Mouse (Mus musculus): ENCODE results near the gene Shisa7.
A peak's percentile ranks its signal among the peaks of the same experiment; 100 is the strongest.
"Not testable (repeated sequence)": the region's sequence is repeated elsewhere in the genome, so short reads cannot be mapped to it uniquely, and the experiment has no call there.

Gene Shisa7

DNA sequence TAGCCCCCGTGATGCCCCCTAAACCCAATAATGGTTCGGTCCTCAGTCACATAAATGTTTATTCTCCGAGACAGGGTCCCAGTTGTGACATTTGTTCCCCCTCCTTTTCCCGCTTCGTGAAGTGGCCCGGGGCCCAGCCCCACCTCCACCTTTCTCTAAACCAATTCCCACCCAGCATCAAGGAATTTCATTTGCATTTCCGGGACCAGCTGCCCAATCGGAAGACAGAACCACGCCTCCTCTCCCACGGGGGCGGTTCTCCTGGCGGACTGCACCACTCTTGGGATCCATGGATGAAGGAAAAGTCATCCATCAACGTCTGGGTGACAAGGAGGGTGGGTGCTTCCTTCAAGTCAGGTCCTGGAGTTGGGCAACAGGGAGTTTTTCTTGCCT is 417 bp upstream of the Shisa7 start:
- DNase-seq, result peak; percentile 75 to 84

DNA sequence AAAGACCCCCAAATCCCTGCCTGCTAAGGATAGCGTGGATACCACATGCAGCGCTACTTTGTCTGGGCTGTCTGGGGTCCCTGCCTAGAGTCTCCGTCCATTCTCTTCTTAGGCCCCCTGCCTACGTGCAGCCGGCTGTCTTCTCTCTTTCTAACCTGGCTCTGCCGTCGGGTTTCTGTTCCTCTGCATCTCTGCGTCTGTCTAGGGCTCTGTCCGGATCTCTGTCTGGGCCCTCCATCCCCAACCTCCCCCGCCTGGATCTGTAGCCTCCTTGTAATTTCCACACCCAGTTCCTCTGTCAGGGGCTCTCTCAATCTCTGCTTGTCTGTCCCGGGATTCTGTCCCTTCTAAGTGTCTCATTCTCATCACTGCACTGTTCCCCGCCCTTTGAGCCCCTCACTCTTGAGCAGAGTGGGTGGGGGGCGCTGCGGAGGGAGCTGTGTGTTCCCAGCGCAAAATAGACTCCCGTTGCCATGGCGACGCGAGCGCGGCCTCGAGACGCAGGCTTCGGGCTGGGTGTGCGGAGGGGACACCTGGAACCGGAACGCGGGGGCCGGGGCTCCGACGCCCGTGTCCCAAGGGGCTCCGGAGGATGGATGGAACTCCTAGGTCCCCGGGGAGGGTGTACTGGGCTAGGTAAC is 772 bp downstream of the Shisa7 start:
- DNase-seq, result peak; percentile 49 to 66

DNA sequence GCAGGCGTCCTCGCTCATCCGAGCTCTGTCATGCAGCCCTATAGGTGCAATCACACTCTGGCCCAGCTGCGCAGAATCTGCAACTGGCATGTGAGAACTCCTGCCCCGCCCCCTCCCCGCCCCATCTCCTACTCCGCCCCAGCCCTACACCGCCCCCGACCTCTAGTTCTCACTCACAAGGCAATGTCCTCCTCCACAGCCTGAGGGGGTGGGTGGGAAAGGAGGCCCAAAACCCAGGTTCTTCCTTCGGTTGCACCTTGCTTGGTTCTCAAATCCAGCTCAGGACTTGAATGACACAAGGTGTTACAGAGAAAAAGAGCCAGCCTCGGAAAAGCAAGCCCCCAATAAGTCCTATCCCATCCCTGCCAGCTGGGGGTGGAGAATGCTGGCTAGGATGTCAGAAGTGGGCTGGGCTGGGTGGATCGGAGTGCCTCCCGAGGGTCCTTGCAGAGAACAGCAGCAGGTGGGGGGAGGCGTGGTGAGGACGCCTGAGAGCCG is 1.8 kb downstream of the Shisa7 start:
- DNase-seq, result no peak

DNA sequence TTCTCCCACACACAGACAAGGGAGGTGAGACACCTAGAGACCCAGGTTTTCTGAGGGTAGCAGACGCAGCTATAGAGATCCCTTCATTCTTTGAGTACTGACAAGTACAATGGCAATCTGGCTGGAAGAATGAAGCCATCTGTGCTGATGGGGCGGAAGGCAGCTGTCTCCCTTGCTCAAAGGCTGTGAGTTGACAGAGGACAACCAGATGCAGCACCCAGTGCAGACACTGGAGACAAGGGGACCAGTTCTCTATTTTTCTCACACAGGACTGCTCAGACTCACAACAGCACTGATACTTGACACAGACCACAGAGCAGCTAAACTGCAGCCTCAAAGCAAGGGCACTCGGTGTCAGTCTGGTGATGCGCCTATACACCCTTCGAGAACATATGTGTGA is 2.4 kb downstream of the Shisa7 start:
- DNase-seq, result no peak

DNA sequence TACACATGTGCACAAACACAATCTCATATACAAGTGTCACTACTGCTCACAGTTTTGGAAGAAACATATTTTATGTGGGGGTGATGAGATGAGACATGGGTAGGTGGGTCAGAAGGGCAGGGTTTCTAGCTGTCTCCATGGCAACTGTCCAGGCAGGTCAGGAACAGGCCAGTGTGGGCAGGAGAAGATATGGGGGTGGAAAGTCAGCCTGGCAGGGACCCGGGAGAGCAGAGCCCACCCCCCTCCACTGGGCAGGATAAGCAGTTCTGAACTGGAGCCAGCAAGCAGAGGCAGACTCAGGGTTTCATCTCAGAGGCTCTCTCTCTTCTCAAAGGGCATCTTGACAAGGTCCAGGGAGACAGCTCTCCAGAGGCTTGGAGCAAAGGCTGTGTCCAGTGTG is 6.9 kb downstream of the Shisa7 start:
- no peak for DNase-seq

DNA sequence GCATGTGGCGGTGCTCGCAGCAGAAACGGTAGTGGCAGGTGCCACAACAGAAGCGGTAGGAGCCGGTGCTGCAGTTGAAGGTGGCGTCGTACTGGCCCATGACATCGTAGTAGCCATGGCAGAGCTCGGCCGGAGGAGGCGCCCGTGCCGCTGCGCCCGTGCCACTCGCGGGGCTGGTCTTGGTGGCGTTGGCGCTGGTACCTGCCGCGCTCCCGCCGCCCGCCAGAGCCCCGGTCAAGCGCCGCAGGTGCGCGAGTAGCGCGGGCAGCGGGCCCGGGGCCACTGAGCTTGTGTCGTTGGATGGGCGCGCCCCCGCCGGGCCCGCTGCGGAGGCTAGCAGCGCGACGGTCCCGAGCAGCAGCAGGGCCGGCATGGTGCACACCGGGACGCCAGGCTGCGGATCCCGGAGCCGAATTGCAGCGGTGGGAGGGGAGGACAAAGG is 8.1 kb downstream of the Shisa7 start:
- peak; percentile 87 to 91 for DNase-seq

DNA sequence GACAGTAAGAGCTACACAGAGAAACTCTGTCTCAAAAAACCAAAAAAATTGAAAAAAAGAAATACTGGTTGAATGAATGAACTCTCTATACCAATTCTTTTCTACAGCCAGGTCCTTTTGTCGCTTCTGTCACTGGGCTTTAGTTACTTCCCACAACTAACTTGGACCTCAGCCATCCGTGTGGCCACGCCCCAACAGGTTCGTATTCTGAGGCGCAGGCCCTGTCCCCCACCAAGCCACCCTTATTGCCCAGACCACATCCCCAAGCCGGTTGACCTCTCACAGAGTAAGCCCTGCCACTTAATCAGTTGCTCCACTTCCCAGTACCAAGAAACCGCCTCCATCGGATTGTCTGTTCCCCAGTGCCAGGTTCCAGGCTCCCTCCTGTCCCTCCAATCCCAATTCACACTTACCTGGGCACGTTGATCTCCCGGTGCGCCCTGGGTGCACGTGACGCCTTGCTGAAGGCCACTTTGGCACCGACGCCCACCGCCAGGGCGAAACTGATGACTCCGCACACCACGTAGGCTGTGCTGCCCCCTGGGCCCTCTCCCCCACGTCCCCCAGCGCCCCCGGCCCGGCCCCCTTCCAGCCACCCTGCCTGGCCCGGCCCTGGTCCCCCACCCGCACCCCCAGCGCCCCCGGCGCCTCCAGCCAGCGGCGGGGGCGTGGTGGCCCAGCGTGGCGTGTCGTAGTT is 8.7 kb downstream of the Shisa7 start:
- DNase-seq, result no peak

DNA sequence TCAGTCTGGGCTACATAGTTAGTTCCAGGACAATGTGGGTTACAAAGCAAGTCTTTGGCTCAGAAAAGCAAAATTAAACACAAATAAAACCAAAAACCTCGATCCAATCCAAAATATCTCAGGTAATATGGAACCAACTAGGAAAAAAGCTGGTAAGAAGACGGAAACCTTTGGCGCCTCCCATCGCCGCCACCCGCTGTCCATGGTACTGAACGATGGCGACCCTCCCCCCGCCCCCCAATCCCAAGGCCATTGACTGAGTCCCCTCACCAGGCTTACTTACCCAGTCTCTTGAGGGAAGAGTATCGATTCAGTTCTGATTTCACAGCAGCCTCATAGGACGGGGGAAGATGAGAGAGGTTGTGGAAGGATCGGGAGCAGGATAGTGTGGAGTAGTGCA is 14.0 kb downstream of the Shisa7 start:
- no peak for DNase-seq

DNA sequence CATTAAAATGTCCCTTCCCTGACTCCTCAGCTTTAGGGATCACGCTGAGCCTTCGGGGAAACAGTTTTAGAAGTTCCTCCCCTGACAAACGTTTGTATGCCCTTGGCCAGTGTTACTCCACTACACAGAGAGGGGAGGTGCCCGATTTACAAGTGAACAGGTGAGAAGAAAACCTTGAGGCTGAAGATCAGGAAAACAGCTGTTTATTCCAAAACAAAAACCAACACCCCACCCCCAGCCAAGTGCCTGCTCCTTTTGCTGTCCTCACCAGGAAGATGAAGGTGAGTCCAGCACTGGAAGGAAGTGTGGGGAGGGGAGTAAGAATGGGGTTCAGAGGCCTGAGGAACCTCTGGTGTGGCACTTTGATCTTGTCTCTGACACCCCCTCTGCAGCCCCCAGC is 19.1 kb downstream of the Shisa7 start:
- DNase-seq, result no peak

DNA sequence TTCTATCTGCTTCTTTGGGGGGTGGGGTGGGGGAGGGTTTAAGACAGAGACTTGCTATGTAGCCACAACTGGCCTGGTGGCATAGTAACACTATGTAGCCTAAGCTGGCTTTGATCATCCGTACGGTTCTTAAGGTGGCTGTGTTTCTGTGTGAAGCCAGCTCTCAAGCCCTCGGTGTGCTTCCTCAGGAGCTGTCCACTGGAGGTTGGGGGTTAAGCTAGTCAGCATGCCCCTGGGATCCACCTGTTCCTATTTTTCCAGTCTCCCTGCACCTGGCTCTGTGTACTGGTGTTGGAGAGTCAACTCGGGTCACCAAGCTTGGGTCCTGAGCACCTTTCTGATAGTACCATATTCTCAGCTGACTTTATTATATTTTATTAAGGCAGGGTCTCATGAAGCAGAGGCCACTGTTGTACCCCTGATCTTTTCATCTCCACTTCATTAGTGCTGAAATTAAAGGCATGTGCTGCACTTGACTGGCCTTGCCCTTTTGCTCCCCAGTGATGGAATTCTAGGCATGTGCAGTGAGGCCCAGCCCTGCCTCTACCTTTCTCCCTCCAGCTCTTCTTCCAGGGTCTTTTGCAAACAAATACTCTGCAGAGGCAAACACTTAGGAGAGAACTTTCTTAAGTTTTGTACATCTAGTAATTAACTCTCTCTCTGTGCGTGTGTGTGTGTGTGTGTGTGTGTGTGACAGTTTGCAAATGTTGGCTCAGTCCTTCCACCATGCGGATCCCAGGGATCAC is 22.2 kb downstream of the Shisa7 start:
- DNase-seq, result no peak

DNA sequence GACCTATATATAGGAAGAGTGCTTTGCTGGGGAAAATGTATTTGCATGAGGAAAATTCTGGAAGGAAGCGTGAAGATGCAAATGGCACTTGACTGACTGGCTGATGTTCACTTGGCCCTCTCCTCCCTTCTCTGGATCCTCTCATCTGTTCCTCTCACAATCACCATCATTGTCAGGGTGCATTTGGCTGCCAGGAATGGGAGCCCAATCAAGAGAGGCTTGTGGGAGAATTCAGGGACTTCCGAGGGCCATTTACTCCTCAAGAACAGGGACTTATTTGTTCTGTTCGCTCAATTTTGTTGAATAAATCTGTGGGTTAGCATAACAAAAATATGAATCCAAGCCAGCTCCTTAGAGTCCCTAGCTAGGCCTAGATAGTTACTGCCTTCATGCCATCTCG is 22.8 kb downstream of the Shisa7 start:
- DNase-seq, result no peak

DNA sequence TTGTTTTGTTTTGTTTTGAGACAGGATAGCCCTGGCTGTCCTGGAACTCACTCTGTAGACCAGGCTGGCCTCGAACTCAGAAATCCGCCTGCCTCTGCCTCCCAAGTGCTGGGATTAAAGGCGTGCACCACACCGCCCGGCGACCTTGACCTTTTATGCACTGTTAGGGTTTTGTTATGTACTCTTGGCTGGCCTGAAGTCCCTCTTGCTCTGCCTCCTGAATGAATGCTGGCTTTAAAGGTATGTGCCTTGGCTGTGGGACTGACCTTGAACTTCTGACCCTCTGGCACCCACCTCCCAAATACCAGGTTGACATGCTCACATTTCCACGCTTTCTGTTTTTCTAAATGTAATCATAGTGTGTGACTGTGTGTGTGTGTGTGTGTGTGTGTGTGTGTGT is 23.6 kb downstream of the Shisa7 start:
- DNase-seq, result not testable (repeated sequence)

DNA sequence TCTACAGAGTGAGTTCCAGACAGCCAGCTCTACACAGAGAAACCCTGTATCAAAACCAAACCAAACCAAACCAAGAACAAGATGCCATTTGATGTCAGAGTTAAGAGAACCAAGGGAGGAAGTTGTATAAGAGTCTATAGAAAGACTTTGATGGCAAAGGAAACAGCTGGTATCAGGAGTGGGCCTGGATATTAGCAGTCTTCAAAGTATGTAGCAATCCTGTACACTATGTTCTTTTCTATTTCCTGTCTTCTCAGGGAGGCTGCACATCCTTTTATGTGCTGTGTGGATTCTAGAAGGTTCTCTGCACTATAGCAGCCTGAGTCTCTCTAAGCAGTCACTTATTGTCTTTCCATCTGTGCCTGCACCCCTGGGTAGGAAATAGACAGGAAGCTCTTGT is 27.9 kb downstream of the Shisa7 start:
- DNase-seq, result no peak

DNA sequence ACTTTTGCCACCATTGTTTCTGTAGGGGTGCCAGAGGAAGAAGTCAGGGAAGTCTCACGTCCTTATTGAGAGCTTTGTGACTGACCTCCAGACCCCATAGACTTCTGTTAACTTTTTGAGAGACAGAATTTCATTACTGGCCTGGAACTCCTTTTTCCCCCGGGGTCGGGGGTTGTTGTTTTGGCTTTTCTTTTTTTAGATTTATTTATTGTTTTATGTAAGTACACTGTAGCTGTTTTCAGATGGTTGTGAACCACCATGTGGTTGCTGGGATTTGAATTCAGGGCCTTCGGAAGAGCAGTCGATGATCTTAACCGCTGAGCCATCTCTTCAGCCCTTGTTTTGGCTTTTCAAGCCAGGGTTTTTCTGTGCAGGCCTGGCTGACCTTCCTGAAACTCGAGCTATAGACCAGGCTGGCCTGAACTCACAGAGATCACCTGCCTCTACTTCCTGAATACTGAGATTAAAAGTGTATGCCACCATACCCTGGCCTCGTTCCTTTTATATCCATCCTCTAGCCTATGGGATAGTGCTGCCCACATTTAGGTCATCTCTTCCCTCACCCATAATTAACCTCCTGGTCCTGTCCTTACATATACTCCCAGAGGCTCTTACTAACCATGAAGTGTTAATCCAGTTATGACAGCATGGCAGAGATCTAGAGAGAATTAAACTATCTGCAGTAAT is 31.2 kb downstream of the Shisa7 start:
- DNase-seq, result peak in 1 of 2 experiments; percentile 32

DNA sequence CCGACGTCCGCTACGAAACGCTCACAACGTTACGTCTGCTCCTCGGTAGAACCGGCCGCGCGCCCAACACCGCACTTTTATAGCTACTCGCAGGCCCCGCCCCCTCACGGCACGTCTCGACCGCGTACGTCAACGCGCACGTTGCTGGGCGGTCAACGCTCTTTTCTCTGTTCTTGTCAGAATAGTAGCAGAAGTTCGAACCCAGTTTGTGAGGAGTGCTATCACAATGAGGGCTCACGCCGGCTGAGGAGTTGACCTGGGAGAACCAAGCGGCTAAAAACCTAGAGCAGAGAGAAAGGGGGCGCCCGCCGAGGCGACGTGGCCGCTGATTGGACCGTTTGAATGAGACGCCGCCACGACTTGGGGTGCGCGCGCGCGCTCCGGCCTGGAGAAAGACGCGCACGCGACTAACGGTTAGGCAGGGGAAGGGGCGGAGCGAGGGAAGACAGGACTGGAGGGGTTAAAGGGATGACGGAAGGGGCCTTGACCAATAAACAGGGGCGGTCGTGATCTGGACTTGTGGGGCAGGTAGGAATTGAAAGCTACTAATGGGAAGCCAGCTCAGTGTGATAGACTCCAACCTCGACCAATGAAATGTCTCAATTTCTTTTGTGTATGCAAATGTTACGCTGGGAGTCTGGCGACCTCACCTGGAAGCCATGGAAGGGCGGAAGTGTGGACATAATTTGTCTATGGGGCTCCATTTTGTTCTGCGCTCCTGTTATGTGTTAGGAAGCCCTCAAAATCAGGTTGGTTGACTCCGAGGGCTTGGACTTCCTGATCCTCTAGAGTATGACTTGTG is 32.0 kb downstream of the Shisa7 start, which contains the start of gene Ube2s:
Ube2s (minus strand) TSS at position 288 of the 802 bp plus-strand sequence.
- peak; percentile 98 for DNase-seq

DNA sequence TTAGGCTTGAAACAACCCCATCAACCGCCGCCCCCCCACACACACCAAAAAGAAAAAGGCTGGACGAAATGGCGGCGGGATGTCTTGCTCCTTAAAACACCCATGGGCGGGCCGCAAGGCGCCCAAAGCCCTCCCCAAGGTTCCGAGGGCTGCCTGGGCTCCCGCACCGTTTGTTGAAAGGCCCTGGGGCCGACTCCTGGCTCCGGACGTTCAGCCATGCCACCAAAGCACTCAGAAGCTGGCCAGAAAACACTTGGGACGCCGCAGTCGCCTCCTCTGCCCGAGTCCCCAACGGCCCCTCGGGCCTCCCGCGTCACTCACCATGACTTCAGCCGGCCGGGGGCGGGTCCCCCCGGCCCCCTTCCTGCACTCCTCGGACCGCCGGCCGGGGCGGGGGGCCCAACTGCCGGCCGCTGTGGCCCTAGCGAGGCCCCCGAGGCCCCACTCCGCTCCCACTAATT is 32.6 kb downstream of the Shisa7 start:
- no peak for DNase-seq

DNA sequence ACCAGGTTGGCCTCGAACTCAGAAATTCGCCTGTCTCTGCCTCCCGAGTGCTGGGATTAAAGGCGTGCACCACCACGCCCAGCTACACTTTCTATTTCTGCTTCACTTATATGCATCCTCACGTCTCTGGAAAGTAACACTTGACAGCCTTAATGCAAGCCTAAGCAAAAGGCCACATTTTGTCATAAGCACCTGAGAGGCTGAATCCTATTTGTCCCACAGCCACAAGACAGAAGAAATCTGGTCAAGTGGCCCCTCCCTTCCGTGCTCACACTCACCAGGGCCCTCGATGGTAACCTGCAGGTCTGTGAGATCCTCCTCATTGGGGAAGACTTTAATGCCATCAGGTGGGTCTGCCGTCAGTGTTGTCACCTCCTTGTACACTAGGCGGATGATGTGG is 33.4 kb downstream of the Shisa7 start:
- not testable (repeated sequence) for DNase-seq

DNA sequence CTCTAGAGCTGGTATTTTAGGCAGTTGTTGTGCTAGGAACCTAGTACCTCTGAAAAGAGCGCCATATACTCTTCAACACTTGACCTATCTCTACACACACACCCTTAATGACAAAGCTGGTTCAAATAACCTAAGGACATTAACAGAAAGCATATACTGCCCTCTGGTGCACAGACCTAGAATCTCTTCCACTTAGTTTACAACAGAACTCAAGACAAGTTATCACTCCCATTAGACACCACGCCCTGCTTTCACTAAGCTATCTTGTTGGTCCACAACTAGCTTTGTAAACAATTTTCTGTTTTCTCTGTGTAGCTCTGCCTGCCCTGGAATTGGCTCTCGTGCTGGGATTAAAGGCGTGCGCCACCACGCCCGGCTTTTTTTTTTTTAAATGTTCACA is 37.8 kb downstream of the Shisa7 start:
- DNase-seq, result peak in 1 of 2 experiments; percentile 51

DNA sequence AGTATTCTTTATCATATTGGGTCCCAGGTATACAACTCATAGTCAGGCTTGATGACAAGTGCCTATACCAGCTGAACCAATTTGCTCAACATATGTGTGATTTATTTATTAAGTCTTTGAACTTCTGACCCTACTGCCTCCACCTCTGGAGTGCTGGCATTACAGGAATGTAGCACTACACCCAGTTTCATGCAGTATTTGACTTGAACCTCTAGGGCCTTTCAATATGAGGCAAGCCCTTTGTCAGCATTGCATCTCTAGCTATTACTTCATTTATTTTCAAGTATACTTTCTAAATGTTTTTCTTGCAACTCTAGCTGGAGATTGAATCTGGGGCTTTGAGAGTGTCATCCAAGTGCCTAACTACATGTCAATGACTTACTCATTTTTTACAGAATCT is 42.2 kb downstream of the Shisa7 start:
- DNase-seq, result no peak

DNA sequence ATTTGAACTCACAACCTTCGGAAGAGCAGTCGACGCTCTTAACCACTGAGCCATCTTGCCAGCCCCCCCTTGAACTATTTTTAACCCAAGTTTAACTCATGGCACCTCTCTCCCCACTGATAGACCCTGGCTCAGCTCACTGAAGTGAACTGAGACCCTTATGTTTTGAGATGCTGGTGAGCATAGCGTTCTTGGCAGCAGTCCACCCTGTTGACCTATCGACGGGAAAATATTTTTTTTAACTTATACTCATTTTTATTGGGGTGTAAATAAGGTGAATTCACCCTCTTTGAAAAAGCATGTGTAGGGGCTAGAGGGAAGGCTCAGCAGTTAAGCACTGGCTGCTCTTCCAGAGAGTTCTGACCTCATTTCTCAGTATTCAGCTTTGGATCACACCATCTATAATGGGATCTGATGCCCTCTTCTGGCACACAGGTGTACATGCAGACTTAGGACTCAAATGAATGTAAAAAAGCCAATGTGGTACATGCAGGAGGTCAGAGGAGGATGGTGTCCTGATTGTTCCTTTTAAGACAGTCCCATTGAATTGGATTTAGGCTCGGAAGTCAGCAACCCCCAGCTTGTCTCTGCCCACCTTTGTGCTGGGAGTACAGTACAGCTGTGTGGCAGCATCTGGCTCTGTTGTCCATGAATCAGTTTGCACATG is 48.6 kb downstream of the Shisa7 start:
- DNase-seq, result peak; percentile 40 to 47

DNA sequence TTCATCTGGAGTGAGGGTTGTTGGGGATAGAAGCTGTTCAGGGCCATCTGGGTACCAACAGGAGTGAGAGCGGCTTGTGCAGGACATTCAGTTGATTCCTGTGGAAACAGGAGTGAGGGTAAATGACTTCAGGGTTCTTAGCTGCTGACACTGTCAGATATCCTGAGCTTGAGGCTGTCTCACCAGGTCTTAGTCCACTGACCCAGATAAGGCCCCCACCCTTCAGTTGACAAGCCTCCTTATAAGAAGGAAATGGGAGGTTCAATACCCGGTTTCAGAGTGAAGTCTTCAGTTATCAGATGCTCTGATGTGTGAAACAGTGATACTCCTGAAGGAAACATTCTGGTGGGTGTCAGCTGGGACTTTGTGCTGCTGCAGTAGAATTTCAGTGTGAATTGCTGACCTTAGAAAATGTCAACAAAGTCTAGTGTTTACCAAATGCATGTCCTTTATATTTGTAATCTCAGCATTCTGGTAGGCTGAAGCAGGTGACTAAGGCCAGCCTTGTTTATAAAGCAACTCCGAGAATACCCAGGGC is 49.8 kb downstream of the Shisa7 start:
- DNase-seq, result no peak
